Mouse (Mus musculus) lung, adult 10 weeks (tissue): ENCODE measurements around the gene Pla2g2d. TPM values are rescaled to one million over a fixed set of nuclear protein-coding genes. Genes with fewer than 3 reads are reported as not detected.

Experiments used
- polyA plus RNA-seq: library from polyadenylated mRNA; stranded (reverse); fragments of 350-450 nt; fragmentation: Illumina TruSeq; extraction: RNeasy Lipid Tissue Mini Kit (QIAGEN cat#74804); gene quantifications from one replicate; pipeline ENCODE4 v1.2.3, GENCODE M21; 2014; ENCODE audit warnings: low read depth, low replicate concordance; ENCODE audit not compliant: insufficient read depth

Gene Pla2g2d
- 1.9 TPM for polyA plus RNA-seq

GRCm38 (mm10) chr4:138775435-138775834, at the start of gene Pla2g2d:
TSS of gene Pla2g2d (plus strand) at chr4:138775735.

GRCm38 (mm10) chr4:138737031-138737430, 38.5 kb upstream of the Pla2g2d start, which contains the start of gene Ubxn10:
TSS of gene Ubxn10 (minus strand) at chr4:138737167.

GRCm38 (mm10) chr4:138757416-138757815, 18.1 kb upstream of the Pla2g2d start, which contains the start of gene Pla2g2f:
TSS of gene Pla2g2f (minus strand) at chr4:138757626.

Other genes starting within 250 kb of the Pla2g2d start
- not detected for gene Vwa5b1, start 139.9 kb upstream of the Pla2g2d start, polyA plus RNA-seq
- gene Pla2g2c, start 50.9 kb upstream of the Pla2g2d start, polyA plus RNA-seq = 0.41 TPM
- 13.3 TPM for gene Ubxn10, start 38.6 kb upstream of the Pla2g2d start, polyA plus RNA-seq
- gene Pla2g2f, start 18.1 kb upstream of the Pla2g2d start, polyA plus RNA-seq = not detected
- gene Pla2g5, start 87.7 kb downstream of the Pla2g2d start, polyA plus RNA-seq = 0.32 TPM
- gene Gm13030, start 98.2 kb downstream of the Pla2g2d start, polyA plus RNA-seq = not detected
- 0.51 TPM for gene Pla2g2e, start 102.2 kb downstream of the Pla2g2d start, polyA plus RNA-seq
- 3.6 TPM for gene Otud3, start 138.2 kb downstream of the Pla2g2d start, polyA plus RNA-seq
- gene Rnf186, start 191.4 kb downstream of the Pla2g2d start, polyA plus RNA-seq = 21.7 TPM
- gene Tmco4, start 197.2 kb downstream of the Pla2g2d start, polyA plus RNA-seq = 6.1 TPM